In genomic region chr2:117944942-117945341, GRCm38 (mm10) we compare ENCODE assay signal across 21 mouse cellular contexts.
"Had no signal": no experiment of that assay in that cellular context is flagged by ENCODE, and none has a peak within 500 bp of the region (broad histone marks: within the 10 kb centered on the region; RNA-seq: fewer than 3 reads in every experiment).

No protein-coding gene starts in this region.

- H3K27ac ChIP-seq: kidney, postnatal 0 days; limb, embryonic 12.5 days; limb, embryonic 15.5 days; liver, embryonic 12.5 days; liver, embryonic 15.5 days; lung, embryonic 15.5 days; midbrain, embryonic 12.5 days; midbrain, embryonic 15.5 days; neural tube, embryonic 13.5 days; stomach, embryonic 15.5 days had no signal

- H3K4me3 ChIP-seq: limb, embryonic 12.5 days; limb, embryonic 15.5 days; liver, embryonic 12.5 days; liver, embryonic 15.5 days; lung, embryonic 15.5 days; midbrain, embryonic 12.5 days; midbrain, embryonic 15.5 days; myocyte; neural tube, embryonic 13.5 days; stomach, embryonic 15.5 days had no signal

- ATAC-seq: intestine, postnatal 0 days; liver, embryonic 12.5 days; midbrain, embryonic 15.5 days had no signal

- DNase-seq: kidney, adult 2 months; kidney, postnatal 25 days; left cerebral cortex, postnatal 4 days; lung, adult 18-20 months; lung, postnatal 10 days; lung, postnatal 36 days; right cerebral cortex, postnatal 14 days; right cerebral cortex, postnatal 4 days; thymus, postnatal 36 days had no signal

- H3K4me1 ChIP-seq: liver, embryonic 12.5 days; liver, embryonic 15.5 days; midbrain, embryonic 12.5 days; midbrain, embryonic 15.5 days; neural tube, embryonic 13.5 days; stomach, embryonic 15.5 days had no signal
